Mouse (Mus musculus) cerebellum, adult 9-10 months (tissue): ENCODE measurements around the gene Trpv1.

Experiments used
- DNase-seq: peaks from one replicate; pipeline ENCODE4 v3.0.0; 2022

The Trpv1 gene

GRCm38 (mm10) chr11:73236731-73237130 is 2.6 kb downstream of the Trpv1 start:
- no peak for DNase-seq

GRCm38 (mm10) chr11:73242199-73242598 is 8.1 kb downstream of the Trpv1 start:
- DNase-seq = no peak

GRCm38 (mm10) chr11:73242777-73243176 is 8.7 kb downstream of the Trpv1 start:
- DNase-seq = no peak

- DNase-seq = no peak
These were observed 23.4 kb downstream of the Trpv1 start for GRCm38 (mm10) chr11:73257362-73257945.

GRCm38 (mm10) chr11:73258664-73259063 is 24.6 kb downstream of the Trpv1 start:
- DNase-seq = no peak

GRCm38 (mm10) chr11:73260457-73260856 is 26.4 kb downstream of the Trpv1 start:
- DNase-seq = no peak

- no peak for DNase-seq
These were observed 27.3 kb downstream of the Trpv1 start for GRCm38 (mm10) chr11:73261385-73261784.

- DNase-seq = no peak
These were observed 33.2 kb downstream of the Trpv1 start, which contains the start of gene Trpv3 for GRCm38 (mm10) chr11:73267267-73267666. Gene Trpv3 (plus strand): TSS chr11:73267388.

- no peak for DNase-seq
These were observed 40.7 kb downstream of the Trpv1 start for GRCm38 (mm10) chr11:73274821-73275220.

GRCm38 (mm10) chr11:73280710-73281109 is 46.6 kb downstream of the Trpv1 start:
- no peak for DNase-seq

GRCm38 (mm10) chr11:73281528-73282027 is 47.5 kb downstream of the Trpv1 start:
- DNase-seq = peak; percentile 45

GRCm38 (mm10) chr11:73283369-73283768 is 49.3 kb downstream of the Trpv1 start:
- DNase-seq = no peak

GRCm38 (mm10) chr11:73283926-73284325 is 49.8 kb downstream of the Trpv1 start:
- DNase-seq = no peak

GRCm38 (mm10) chr11:73284351-73284750 is 50.3 kb downstream of the Trpv1 start:
- peak; percentile 5 for DNase-seq

- DNase-seq = no peak
These were observed 55.5 kb downstream of the Trpv1 start for GRCm38 (mm10) chr11:73289621-73290020.

GRCm38 (mm10) chr11:73303123-73303522 is 69.0 kb downstream of the Trpv1 start:
- no peak for DNase-seq
